Comparison of ENCODE assay signal across 9 mouse cellular contexts in genomic region chr11:49271334-49271733, GRCm38 (mm10). TPM values are rescaled to one million over a fixed set of nuclear protein-coding genes. Genes with fewer than 3 reads are reported as not detected.
DNase-seq lines count a peak whose midpoint lies in the region; ATAC-seq lines count a peak whose summit lies in the region.
"Had no signal": no experiment of that assay in that cellular context is flagged by ENCODE, and none has a peak within 500 bp of the region (broad histone marks: within the 10 kb centered on the region; RNA-seq: fewer than 3 reads in every experiment).

No protein-coding gene starts in this region.

- H3K27me3 ChIP-seq in midbrain, embryonic 10.5 days (ENCODE audit: low read depth, poor library complexity, severe bottlenecking), result no peaks in the 10 kb centered on the region
- H3K27me3 ChIP-seq in midbrain, embryonic 16.5 days (ENCODE audit: control insufficient read depth, insufficient read depth, low read depth, low read length), result no peaks in the 10 kb centered on the region
- no peaks in the 10 kb centered on the region for H3K27me3 ChIP-seq in midbrain, embryonic 11.5 days (ENCODE audit: control insufficient read depth, insufficient read depth, low read length)

- peak; percentile 14 for DNase-seq in cerebellum, adult 11 months
- no peak for DNase-seq in cerebellum, adult 8-10 months
- peak; percentile 32 for DNase-seq in midbrain, embryonic 10.5 days (ENCODE audit: low spot score)
- DNase-seq in embryo, embryonic 10.5 days (ENCODE audit: low spot score), result peak; percentile 86
- DNase-seq in hindlimb bud, embryonic 11.5 days (ENCODE audit: extremely low spot score, low read depth, low spot score), result peak; percentile 22
- DNase-seq in midbrain, embryonic 11.5 days (ENCODE audit: low spot score, missing footprints), result peak; percentile 92
- DNase-seq in thymus, postnatal 4 days, result peak; percentile 52

- no peaks in the 10 kb centered on the region for H3K4me1 ChIP-seq in midbrain, embryonic 10.5 days
- peaks cover 4% of the 10 kb centered on the region; the same call in 1 of the 2 replicates for H3K4me1 ChIP-seq in midbrain, embryonic 16.5 days (ENCODE audit: control insufficient read depth, insufficient read depth, low read length)
- no peaks in the 10 kb centered on the region for H3K4me1 ChIP-seq in midbrain, embryonic 11.5 days (ENCODE audit: control insufficient read depth, insufficient read depth, low read length)

- H3K9ac ChIP-seq in midbrain, embryonic 16.5 days (ENCODE audit: low read depth, low read length), result no peak overlapping the region
- H3K9ac ChIP-seq in midbrain, embryonic 11.5 days (ENCODE audit: low read length), result no peak overlapping the region

- no peak overlapping the region for H3K4me3 ChIP-seq in midbrain, embryonic 10.5 days
- H3K4me3 ChIP-seq in midbrain, embryonic 16.5 days (ENCODE audit: low read depth, low read length), result no peak overlapping the region
- no peak overlapping the region for H3K4me3 ChIP-seq in midbrain, embryonic 11.5 days (ENCODE audit: low read depth, low read length)

- ATAC-seq in midbrain, embryonic 16.5 days, result no peak
- peak; percentile 63 for ATAC-seq in midbrain, embryonic 11.5 days (ENCODE audit: low FRiP score)

- H3K4me2 ChIP-seq in midbrain, embryonic 16.5 days (ENCODE audit: low read length), result no peak overlapping the region
- no peak overlapping the region for H3K4me2 ChIP-seq in midbrain, embryonic 11.5 days

- 31% methylated on average over 7 of the region's 7 CpGs for WGBS in midbrain, embryonic 10.5 days
- whole genome bisulfite sequencing in midbrain, embryonic 16.5 days, result 22% methylated on average over 7 of the region's 7 CpGs
- 29% methylated on average over 7 of the region's 7 CpGs for WGBS in midbrain, embryonic 11.5 days

- no peak overlapping the region for H3K27ac ChIP-seq in midbrain, embryonic 10.5 days (replicated peaks)
- H3K27ac ChIP-seq in midbrain, embryonic 16.5 days (ENCODE audit: low read length), result no peak overlapping the region
- H3K27ac ChIP-seq in midbrain, embryonic 11.5 days (ENCODE audit: low read depth, low read length), result no peak overlapping the region

- H3K36me3 ChIP-seq in midbrain, embryonic 10.5 days, result no peaks in the 10 kb centered on the region
- H3K36me3 ChIP-seq in midbrain, embryonic 16.5 days (ENCODE audit: control insufficient read depth, insufficient read depth, low read length), result no peaks in the 10 kb centered on the region
- no peaks in the 10 kb centered on the region for H3K36me3 ChIP-seq in midbrain, embryonic 11.5 days (ENCODE audit: control insufficient read depth, insufficient read depth, low read length)

- no peaks in the 10 kb centered on the region for H3K9me3 ChIP-seq in midbrain, embryonic 10.5 days (replicated peaks)
- H3K9me3 ChIP-seq in midbrain, embryonic 16.5 days (replicated peaks; ENCODE audit: control insufficient read depth, low read length, poor library complexity, severe bottlenecking), result no peaks in the 10 kb centered on the region
- H3K9me3 ChIP-seq in midbrain, embryonic 11.5 days (ENCODE audit: control insufficient read depth, low read length), result no peaks in the 10 kb centered on the region

RNA-seq across cellular contexts. Expression of gene Olfr1393, which starts 6.8 kb away (rescaled TPM):
- polyA plus RNA-seq in midbrain, embryonic 10.5 days (2016; fragmentation: Nextera tagmentation; extraction: Ambion mirVana), result 0.04 TPM in 1 of 2 replicates, not detected in the other
- polyA plus RNA-seq in midbrain, embryonic 16.5 days (2015; fragmentation: Nextera tagmentation; extraction: Ambion mirVana), result not detected in 2 replicates
- polyA plus RNA-seq in midbrain, embryonic 11.5 days (2014; fragmentation: Nextera tagmentation; extraction: Ambion mirVana), result not detected in 2 replicates

RNA-seq across cellular contexts. Expression of gene Olfr1392, which starts 13.7 kb away (rescaled TPM):
- 0.04 and 0.07 TPM in 2 replicates for polyA plus RNA-seq in midbrain, embryonic 10.5 days (2016; fragmentation: Nextera tagmentation; extraction: Ambion mirVana)
- polyA plus RNA-seq in midbrain, embryonic 16.5 days (2015; fragmentation: Nextera tagmentation; extraction: Ambion mirVana), result not detected in 2 replicates
- not detected in 2 replicates for polyA plus RNA-seq in midbrain, embryonic 11.5 days (2014; fragmentation: Nextera tagmentation; extraction: Ambion mirVana)
- polyA plus RNA-seq: heart, embryonic 16.5 days had no signal

RNA-seq across cellular contexts. Expression of gene Mgat1, which starts 27.3 kb away (rescaled TPM):
- polyA plus RNA-seq in midbrain, embryonic 10.5 days (2016; fragmentation: Nextera tagmentation; extraction: Ambion mirVana), result 41.2 and 42.2 TPM in 2 replicates
- polyA plus RNA-seq in midbrain, embryonic 16.5 days (2015; fragmentation: Nextera tagmentation; extraction: Ambion mirVana), result 33.5 and 34.3 TPM in 2 replicates
- polyA plus RNA-seq in midbrain, embryonic 11.5 days (2014; fragmentation: Nextera tagmentation; extraction: Ambion mirVana), result 30.1 and 30.5 TPM in 2 replicates

RNA-seq across cellular contexts. Expression of gene Olfr10, which starts 33.2 kb away (rescaled TPM):
- polyA plus RNA-seq in midbrain, embryonic 10.5 days (2016; fragmentation: Nextera tagmentation; extraction: Ambion mirVana), result not detected in 2 replicates
- polyA plus RNA-seq in midbrain, embryonic 16.5 days (2015; fragmentation: Nextera tagmentation; extraction: Ambion mirVana), result not detected in 2 replicates
- polyA plus RNA-seq in midbrain, embryonic 11.5 days (2014; fragmentation: Nextera tagmentation; extraction: Ambion mirVana), result not detected in 2 replicates
- polyA plus RNA-seq: heart, embryonic 16.5 days had no signal

RNA-seq across cellular contexts. Expression of gene Olfr1391, which starts 51.2 kb away (rescaled TPM):
- polyA plus RNA-seq in midbrain, embryonic 10.5 days (2016; fragmentation: Nextera tagmentation; extraction: Ambion mirVana), result not detected in 2 replicates
- polyA plus RNA-seq in midbrain, embryonic 16.5 days (2015; fragmentation: Nextera tagmentation; extraction: Ambion mirVana), result not detected in 2 replicates
- not detected in 2 replicates for polyA plus RNA-seq in midbrain, embryonic 11.5 days (2014; fragmentation: Nextera tagmentation; extraction: Ambion mirVana)
- polyA plus RNA-seq: heart, embryonic 16.5 days had no signal
